Mouse (Mus musculus) left cerebral cortex, postnatal 25 days (tissue): ENCODE measurements around the gene Diras2. TPM values are rescaled to one million over a fixed set of nuclear protein-coding genes. Genes with fewer than 3 reads are reported as not detected.
A peak's percentile ranks its signal among the peaks of the same experiment; 100 is the strongest.
"Not testable (repeated sequence)": the region's sequence is repeated elsewhere in the genome, so short reads cannot be mapped to it uniquely, and the experiment has no call there.

Experiments
- DNase-seq, 2 experiments: peaks; one replicate each; pipeline ENCODE4 v3.0.0; 2022; ENCODE audit warnings: low spot score in 2 of 2, mixed read lengths in 1 of 2
- intact Hi-C: fragments of 180-260 bp; cut with DNase I; formaldehyde crosslinking; loops from one replicate; pipeline ENCODE4 v1.15.1; 2025
- total RNA-seq, 2 experiments: library from RNA; stranded (reverse); gene quantifications; 2 replicates each; pipeline ENCODE4 v1.2.3; 2021

The Diras2 gene
- total RNA-seq, 2 experiments from 2014 or later, result 169 to 177 TPM

- no peak for DNase-seq
- intact Hi-C loops, result no loop called here
Observed at GRCm38 (mm10) chr13:52526249-52527035, 4.6 kb downstream of the Diras2 start.

GRCm38 (mm10) chr13:52524313-52524712, 6.8 kb downstream of the Diras2 start:
- no peak for DNase-seq
- intact Hi-C loops, result no loop called here

GRCm38 (mm10) chr13:52521176-52521575, 9.9 kb downstream of the Diras2 start:
- intact Hi-C loops, result no loop called here
- no peak for DNase-seq

- intact Hi-C loops, result no loop called here
Observed at GRCm38 (mm10) chr13:52519425-52519824, 11.7 kb downstream of the Diras2 start.

GRCm38 (mm10) chr13:52518377-52518776, 12.7 kb downstream of the Diras2 start:
- intact Hi-C loops, result no loop called here
- no peak for DNase-seq

More at GRCm38 (mm10) chr13:52519425-52519824, 11.7 kb downstream of the Diras2 start:
- DNase-seq, result no peak

GRCm38 (mm10) chr13:52517021-52517420, 14.1 kb downstream of the Diras2 start:
- DNase-seq, result no peak
- intact Hi-C loops, result no loop called here

GRCm38 (mm10) chr13:52516561-52516960, 14.5 kb downstream of the Diras2 start:
- no peak for DNase-seq
- intact Hi-C loops, result no loop called here

- intact Hi-C loops, result no loop called here
- no peak for DNase-seq
Observed at GRCm38 (mm10) chr13:52516051-52516450, 15.0 kb downstream of the Diras2 start.

GRCm38 (mm10) chr13:52513554-52513953, 17.5 kb downstream of the Diras2 start:
- intact Hi-C loops, result no loop called here
- DNase-seq, result no peak

GRCm38 (mm10) chr13:52512356-52512755, 18.7 kb downstream of the Diras2 start:
- no peak for DNase-seq
- intact Hi-C loops, result no loop called here

- intact Hi-C loops, result no loop called here
- DNase-seq, result no peak
Observed at GRCm38 (mm10) chr13:52510172-52510880, 20.8 kb downstream of the Diras2 start.

GRCm38 (mm10) chr13:52507460-52508293, 23.4 kb downstream of the Diras2 start:
- no peak for DNase-seq
- intact Hi-C loops, result no loop called here

- intact Hi-C loops, DNase-seq: not testable (repeated sequence)
Observed at GRCm38 (mm10) chr13:52506822-52507221, 24.3 kb downstream of the Diras2 start.

GRCm38 (mm10) chr13:52505683-52506285, 25.3 kb downstream of the Diras2 start:
- DNase-seq, intact Hi-C loops: not testable (repeated sequence)

GRCm38 (mm10) chr13:52501686-52502085, 29.4 kb downstream of the Diras2 start:
- intact Hi-C loops, result loop anchor here (5.0 kb wide), 1 partner anchor 54 kb away; no protein-coding TSS in a partner anchor
- peak; percentile 76 to 97 for DNase-seq

GRCm38 (mm10) chr13:52497029-52497550, 34.0 kb downstream of the Diras2 start:
- no peak for DNase-seq
- intact Hi-C loops, result no loop called here

- DNase-seq, result no peak
- intact Hi-C loops, result no loop called here
Observed at GRCm38 (mm10) chr13:52488821-52489220, 42.3 kb downstream of the Diras2 start.

GRCm38 (mm10) chr13:52484064-52484463, 47.0 kb downstream of the Diras2 start:
- DNase-seq, result no peak
- intact Hi-C loops, result no loop called here

GRCm38 (mm10) chr13:52481786-52482185, 49.3 kb downstream of the Diras2 start:
- no peak for DNase-seq
- intact Hi-C loops, result no loop called here
